Mouse (Mus musculus) C2C12 (cell line): ENCODE measurements around the gene Plcg2.

Experiments
- CEBPB ChIP-seq: IDR thresholded peaks from one replicate; pipeline ENCODE4 v1.6.1; 2011; ENCODE audit warnings: low read depth, mild to moderate bottlenecking, control low read depth, moderate library complexity
- CTCF ChIP-seq: IDR thresholded peaks from one replicate; pipeline ENCODE4 v1.5.1; 2011; ENCODE audit not compliant: control insufficient read depth, insufficient read depth, insufficient read length
- MAX ChIP-seq: IDR thresholded peaks from one replicate; pipeline ENCODE4 v1.6.1; 2011; ENCODE audit warnings: mild to moderate bottlenecking, control low read depth

- TF ChIP-seq CTCF (no peak), CEBPB (no peak), MAX (no peak)
Observed at GRCm38 (mm10) chr8:117550529-117550928, 52.4 kb downstream of the Plcg2 start.
